Mouse (Mus musculus) kidney, embryonic 16.5 days (tissue): ENCODE measurements around the gene Mast4. TPM values are rescaled to one million over a fixed set of nuclear protein-coding genes. Genes with fewer than 3 reads are reported as not detected.

Experiments
- ATAC-seq: fragments of 200-750 bp; cut with Nextera tagmentation; 2 replicates; pipeline ENCODE4 v1.8.0; 2017; ENCODE audit warnings: moderate TSS enrichment; ENCODE audit not compliant: low FRiP score, low TSS enrichment
- H3K27ac ChIP-seq: fragments of 300-500 bp; sonication (generic); 2 replicates; pipeline ENCODE4 v1.5.1; 2014; ENCODE audit warnings: low read length
- H3K27me3 ChIP-seq: fragments of 300-500 bp; sonication (generic); 2 replicates; pipeline ENCODE4 v1.6.1; 2014; ENCODE audit warnings: low read length, control low read depth, mixed read lengths; ENCODE audit not compliant: insufficient read depth
- H3K36me3 ChIP-seq: fragments of 300-500 bp; sonication (generic); 2 replicates; pipeline ENCODE4 v1.6.1; 2014; ENCODE audit warnings: low read length, control low read depth, mixed read lengths; ENCODE audit not compliant: insufficient read depth
- H3K4me1 ChIP-seq: fragments of 300-500 bp; sonication (generic); 2 replicates; pipeline ENCODE4 v1.6.1; 2014; ENCODE audit warnings: low read length, control low read depth, mixed read lengths; ENCODE audit not compliant: insufficient read depth
- H3K4me2 ChIP-seq: fragments of 300-500 bp; sonication (generic); replicated peaks from 2 replicates; pipeline ENCODE4 v1.6.1; 2014; ENCODE audit warnings: low read depth, low read length
- H3K4me3 ChIP-seq: fragments of 300-500 bp; sonication (generic); 2 replicates; pipeline ENCODE4 v1.5.1; 2014; ENCODE audit warnings: mild to moderate bottlenecking, low read length
- H3K9ac ChIP-seq: fragments of 300-500 bp; sonication (generic); replicated peaks from 2 replicates; pipeline ENCODE4 v1.6.1; 2014; ENCODE audit warnings: low read length
- H3K9me3 ChIP-seq: fragments of 300-500 bp; sonication (generic); 2 replicates; pipeline ENCODE4 v1.6.1; 2016; ENCODE audit warnings: low read length, control low read depth
- WGBS: fragments of 180-500 bp; shearing (Covaris S2); extraction: QIAGEN DNeasy Blood & Tissue Kit; methylation state at CpG from one replicate; pipeline ENCODE4 v1.1.7; 2014; 5-methylcytosine and 5-hydroxymethylcytosine counted together
- polyA plus RNA-seq: library from polyadenylated mRNA; unstranded; fragments of >200 nt; fragmentation: Nextera tagmentation; extraction: Ambion mirVana; gene quantifications from 2 replicates; pipeline ENCODE4 v1.2.1, GENCODE M21; 2015

Mast4 gene
- polyA plus RNA-seq, 1 experiment from 2014 or later = 19.9 TPM

- Histone ChIP-seq H3K4me3 (no peak overlapping the region), H3K27ac (no peak overlapping the region), H3K9ac (no peak overlapping the region), H3K36me3 (no peaks in the 10 kb centered on the region), H3K27me3 (no peaks in the 10 kb centered on the region), H3K4me1 (peaks cover 63% of the 10 kb centered on the region), H3K9me3 (no peaks in the 10 kb centered on the region), H3K4me2 (no peak overlapping the region)
- WGBS = 54% methylated on average over 8 of the region's 8 CpGs
- ATAC-seq = no peak
Observed at GRCm38 (mm10) chr13:102877154-102877553, 457.1 kb downstream of the Mast4 start.

DNA sequence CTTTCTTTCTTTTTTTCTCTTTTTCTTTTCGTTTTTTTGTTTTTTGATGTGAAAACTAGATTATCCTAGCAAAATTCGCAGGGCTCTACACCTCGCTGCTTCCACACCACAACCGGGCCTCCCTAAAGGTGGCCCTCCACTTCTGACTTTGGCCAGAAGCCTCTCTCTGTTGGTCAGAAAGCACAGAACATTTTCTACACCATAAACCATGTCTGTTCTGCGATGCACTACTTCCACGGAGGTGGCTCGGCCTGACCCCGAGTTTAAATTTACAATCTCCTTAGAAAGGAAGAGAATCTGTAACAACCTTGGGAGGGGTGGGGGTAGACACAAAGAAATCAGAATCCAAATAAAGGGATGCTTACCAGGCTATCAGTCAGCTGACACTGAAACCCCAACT is 458.8 kb downstream of the Mast4 start:
- H3K4me1 ChIP-seq = peaks cover 62% of the 10 kb centered on the region
- H3K4me2 ChIP-seq = 0 out of 2 replicates have a peak overlapping the region, but pooled peaks have one; percentile 5
- no peaks in the 10 kb centered on the region for H3K9me3 ChIP-seq
- H3K27me3 ChIP-seq = no peaks in the 10 kb centered on the region
- H3K4me3 ChIP-seq = no peak overlapping the region
- 21% methylated on average over 8 of the region's 8 CpGs for WGBS
- peak overlapping the region; percentile 26; the same call in 1 of the 2 replicates for H3K27ac ChIP-seq
- ATAC-seq = peak; percentile 59
- no peaks in the 10 kb centered on the region for H3K36me3 ChIP-seq
- H3K9ac ChIP-seq = no peak overlapping the region

- WGBS = 27% methylated on average over 3 of the region's 3 CpGs
- ATAC-seq = peak; percentile 19; the same call in 1 of the 2 replicates
- peak overlapping the region; percentile 26 for H3K27ac ChIP-seq
Observed at GRCm38 (mm10) chr13:102875144-102875476, 459.2 kb downstream of the Mast4 start.

DNA sequence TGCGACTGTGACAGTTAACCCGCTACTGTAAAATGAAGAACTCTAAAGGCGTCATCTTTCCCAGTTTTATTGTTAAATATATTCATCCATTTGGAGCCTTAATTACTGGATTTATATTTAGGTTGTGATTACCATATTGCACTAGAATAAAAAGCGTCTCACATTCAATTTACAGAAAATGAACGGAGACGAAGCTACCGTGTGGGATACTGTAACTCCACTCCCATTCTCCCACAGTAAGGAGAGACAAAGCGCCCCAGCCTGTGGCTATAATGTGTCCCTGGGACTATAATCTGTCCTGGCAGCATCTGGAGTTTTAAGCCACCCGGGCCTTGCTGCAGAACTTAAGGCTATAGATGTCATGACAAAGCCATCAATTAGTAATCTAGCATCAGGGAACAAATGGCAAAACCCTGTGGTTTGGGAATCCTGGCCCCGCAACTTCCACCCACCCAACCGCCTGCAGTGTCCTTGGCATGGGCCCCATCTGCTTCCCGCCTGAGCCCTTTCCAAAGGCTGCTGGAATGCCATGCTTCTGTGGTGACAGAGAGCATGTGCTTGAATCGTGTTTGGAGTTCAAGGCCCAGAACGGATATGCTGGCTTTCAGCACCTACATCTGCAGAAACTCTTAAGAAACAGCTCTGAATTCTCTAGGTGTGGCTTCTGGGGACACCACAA is 459.7 kb downstream of the Mast4 start:
- WGBS = 63% methylated on average over 14 of the region's 14 CpGs
- peak overlapping the region; percentile 26 for H3K27ac ChIP-seq
- no peak for ATAC-seq
- no peaks in the 10 kb centered on the region for H3K9me3 ChIP-seq
- no peak overlapping the region for H3K4me3 ChIP-seq
- no peak overlapping the region for H3K9ac ChIP-seq
- H3K4me2 ChIP-seq = no peak overlapping the region
- H3K27me3 ChIP-seq = no peaks in the 10 kb centered on the region
- peaks cover 58% of the 10 kb centered on the region for H3K4me1 ChIP-seq
- no peaks in the 10 kb centered on the region for H3K36me3 ChIP-seq

More at GRCm38 (mm10) chr13:102875144-102875476, 459.2 kb downstream of the Mast4 start:
- Histone ChIP-seq H3K4me1 (peaks cover 60% of the 10 kb centered on the region), H3K27me3 (no peaks in the 10 kb centered on the region), H3K4me2 (no peak overlapping the region), H3K9ac (no peak overlapping the region), H3K4me3 (no peak overlapping the region), H3K36me3 (no peaks in the 10 kb centered on the region), H3K9me3 (no peaks in the 10 kb centered on the region)

DNA sequence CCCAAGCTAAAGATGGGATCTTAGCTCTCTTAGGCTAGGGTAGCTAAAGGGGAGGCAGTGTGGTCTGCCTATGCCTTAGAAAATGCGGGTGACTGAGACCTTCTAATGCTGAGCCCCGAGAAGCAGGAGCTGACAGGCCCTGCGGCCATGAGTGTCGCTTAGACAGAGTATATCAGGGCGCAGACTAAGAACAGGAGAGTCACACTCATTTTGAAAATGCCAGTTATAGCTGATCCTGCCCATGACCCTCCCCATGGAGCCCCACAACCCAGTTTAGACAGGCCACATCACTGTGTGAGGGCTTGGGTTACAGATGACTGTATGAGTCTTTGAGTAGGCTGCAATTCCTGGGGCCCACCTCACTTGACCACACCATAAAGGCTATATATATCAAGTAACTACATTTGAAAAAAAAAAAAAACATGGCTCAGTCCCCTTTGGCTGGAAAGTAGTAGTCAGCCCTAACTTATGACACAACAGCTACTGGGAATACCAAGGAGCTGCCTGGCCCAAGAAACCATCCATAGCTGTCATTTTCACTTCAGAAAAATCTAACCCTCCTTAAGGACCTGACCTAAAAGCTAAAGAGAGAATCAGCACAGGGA is 460.8 kb downstream of the Mast4 start:
- Histone ChIP-seq H3K4me3 (no peak overlapping the region), H3K9ac (no peak overlapping the region), H3K4me1 (peaks cover 52% of the 10 kb centered on the region), H3K9me3 (peaks cover 4% of the 10 kb centered on the region), H3K27me3 (no peaks in the 10 kb centered on the region), H3K36me3 (peaks cover 2% of the 10 kb centered on the region; the same call in 1 of the 2 replicates), H3K27ac (no peak overlapping the region), H3K4me2 (no peak overlapping the region)
- ATAC-seq = no peak
- 92% methylated on average over 5 of the region's 5 CpGs for WGBS

DNA sequence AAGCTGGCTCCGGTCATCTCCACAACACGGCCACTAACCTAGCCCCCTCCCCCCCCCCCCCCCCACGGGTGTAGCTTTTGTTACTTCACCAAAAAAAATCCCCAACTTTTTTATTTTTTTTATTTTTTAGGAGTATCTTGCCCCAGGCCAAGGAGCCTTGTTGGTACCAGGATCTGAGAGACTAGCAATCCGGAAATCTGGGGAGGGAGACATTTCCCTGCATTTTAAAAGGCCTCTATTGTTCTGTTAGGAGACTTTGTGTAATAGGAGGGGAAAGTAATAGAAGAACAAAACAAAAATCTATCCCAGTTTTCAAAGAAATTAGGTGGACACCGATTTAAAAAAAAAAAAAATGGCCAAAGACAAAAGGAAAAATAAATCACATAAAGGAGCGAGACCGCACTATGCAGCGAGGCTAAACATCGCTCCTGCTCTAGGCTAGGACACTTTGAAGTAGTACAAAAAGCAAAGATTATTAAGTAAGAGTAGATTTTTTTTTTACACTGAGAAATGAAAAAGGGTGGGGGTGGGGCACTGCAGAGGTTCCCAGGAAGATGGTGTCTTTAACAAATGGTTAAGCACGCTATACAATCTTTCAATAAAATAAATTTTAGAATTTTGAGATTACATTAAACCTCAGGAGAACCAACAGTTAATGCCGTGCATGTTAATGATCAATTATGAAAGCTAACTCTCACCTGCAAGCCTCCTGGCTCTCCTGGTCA is 462.8 kb downstream of the Mast4 start:
- H3K4me1 ChIP-seq = peaks cover 40% of the 10 kb centered on the region
- no peaks in the 10 kb centered on the region for H3K27me3 ChIP-seq
- 57% methylated on average over 11 of the region's 11 CpGs for WGBS
- ATAC-seq = no peak
- peaks cover 10% of the 10 kb centered on the region for H3K9me3 ChIP-seq
- no peak overlapping the region for H3K9ac ChIP-seq
- H3K4me2 ChIP-seq = no peak overlapping the region
- peaks cover 5% of the 10 kb centered on the region; the same call in 1 of the 2 replicates for H3K36me3 ChIP-seq
- H3K27ac ChIP-seq = no peak overlapping the region
- no peak overlapping the region for H3K4me3 ChIP-seq

- no peak overlapping the region for H3K4me3 ChIP-seq
- peaks cover 44% of the 10 kb centered on the region for H3K4me1 ChIP-seq
- no peak overlapping the region for H3K27ac ChIP-seq
- no peaks in the 10 kb centered on the region for H3K27me3 ChIP-seq
- H3K9me3 ChIP-seq = peaks cover 10% of the 10 kb centered on the region
- no peak overlapping the region for H3K4me2 ChIP-seq
- H3K36me3 ChIP-seq = peaks cover 5% of the 10 kb centered on the region; the same call in 1 of the 2 replicates
- WGBS = 81% methylated on average over 4 of the region's 4 CpGs
- no peak overlapping the region for H3K9ac ChIP-seq
- no peak for ATAC-seq
Observed at GRCm38 (mm10) chr13:102869541-102869940, 464.8 kb downstream of the Mast4 start.

- no peak overlapping the region for H3K4me3 ChIP-seq
- H3K9me3 ChIP-seq = peaks cover 10% of the 10 kb centered on the region
- no peak overlapping the region for H3K9ac ChIP-seq
- no peak for ATAC-seq
- no peaks in the 10 kb centered on the region for H3K27me3 ChIP-seq
- H3K27ac ChIP-seq = peak overlapping the region; percentile 88; the same call in 1 of the 2 replicates
- H3K4me2 ChIP-seq = no peak overlapping the region
- peaks cover 5% of the 10 kb centered on the region; the same call in 1 of the 2 replicates for H3K36me3 ChIP-seq
- H3K4me1 ChIP-seq = peaks cover 21% of the 10 kb centered on the region
Observed at GRCm38 (mm10) chr13:102866816-102867215, 467.5 kb downstream of the Mast4 start.

DNA sequence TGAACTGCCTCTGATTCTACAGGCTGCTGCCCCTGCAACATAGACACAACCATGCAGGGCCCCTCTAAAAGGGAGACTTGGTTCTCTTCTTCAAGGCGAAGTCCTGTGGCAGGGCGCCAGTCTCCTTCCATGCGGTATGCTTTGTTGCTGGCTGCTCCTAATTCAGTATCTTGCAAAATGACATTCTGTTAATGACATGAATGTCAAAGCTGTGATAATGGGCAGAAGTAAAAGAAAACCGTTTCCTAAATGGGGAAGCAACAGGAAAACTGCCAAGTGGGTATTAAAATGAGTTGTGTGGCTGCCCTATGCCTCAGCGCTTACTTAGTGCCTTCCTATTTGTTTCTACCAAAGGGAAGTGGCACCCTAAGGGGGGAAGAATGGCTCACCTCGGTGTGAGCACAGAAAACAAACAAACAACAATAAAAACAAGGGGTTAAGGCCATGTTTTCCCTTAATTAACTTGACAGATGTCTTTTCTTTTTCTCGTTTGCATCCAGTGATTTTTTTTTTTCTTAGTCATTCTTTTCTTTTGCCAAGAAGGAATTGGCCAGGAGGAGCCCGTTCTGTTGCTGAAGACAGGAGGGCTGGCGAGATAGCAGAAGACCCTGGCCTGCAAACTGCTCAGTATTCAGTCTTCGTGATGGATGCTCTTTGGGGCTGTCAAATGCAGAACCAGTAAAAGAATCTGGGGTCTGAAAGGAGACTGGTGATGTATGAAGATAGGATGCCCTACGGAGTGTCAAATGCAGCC is 468.1 kb downstream of the Mast4 start:
- WGBS = 50% methylated on average over 11 of the region's 11 CpGs

More for the DNA sequence above, 468.1 kb downstream of the Mast4 start:
- ATAC-seq = 0 out of 2 replicates have a peak, but pooled peaks have one; percentile 43
- Histone ChIP-seq H3K27me3 (no peaks in the 10 kb centered on the region), H3K27ac (peak overlapping the region; percentile 88), H3K4me2 (no peak overlapping the region), H3K36me3 (peaks cover 5% of the 10 kb centered on the region; the same call in 1 of the 2 replicates), H3K9ac (peak overlapping the region; percentile 49; the same call in 1 of the 2 replicates), H3K9me3 (peaks cover 10% of the 10 kb centered on the region), H3K4me3 (no peak overlapping the region), H3K4me1 (peaks cover 21% of the 10 kb centered on the region)
